Mouse (Mus musculus): ENCODE data around the gene Nmnat2.

Nmnat2 gene

DNA sequence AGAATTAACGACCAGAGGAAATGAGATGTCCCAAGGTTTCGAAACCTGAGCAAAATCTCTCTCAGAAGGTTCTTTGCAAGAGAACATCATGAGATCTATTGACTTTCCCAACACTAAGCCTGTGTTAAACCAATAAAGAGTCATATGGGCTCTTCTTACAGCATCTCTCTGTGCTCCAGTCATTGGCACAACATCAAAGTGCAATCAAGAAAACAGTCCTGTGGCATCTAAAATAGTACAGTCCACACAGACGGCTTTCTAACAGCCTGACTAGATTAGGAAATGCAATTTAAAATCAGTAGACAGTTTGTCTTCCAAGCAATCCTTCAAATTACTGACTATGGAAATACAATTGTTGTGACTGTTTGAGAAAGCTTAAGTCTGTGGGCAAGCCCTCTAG lies 32.2 kb downstream of the Nmnat2 start:
- DNase-seq (ENCODE audit: low read depth, low spot score) = no peak

GRCm38 (mm10) chr1:152990067-152990466 lies 35.3 kb downstream of the Nmnat2 start:
- no peak for DNase-seq (ENCODE audit: low read depth, low spot score)

DNA sequence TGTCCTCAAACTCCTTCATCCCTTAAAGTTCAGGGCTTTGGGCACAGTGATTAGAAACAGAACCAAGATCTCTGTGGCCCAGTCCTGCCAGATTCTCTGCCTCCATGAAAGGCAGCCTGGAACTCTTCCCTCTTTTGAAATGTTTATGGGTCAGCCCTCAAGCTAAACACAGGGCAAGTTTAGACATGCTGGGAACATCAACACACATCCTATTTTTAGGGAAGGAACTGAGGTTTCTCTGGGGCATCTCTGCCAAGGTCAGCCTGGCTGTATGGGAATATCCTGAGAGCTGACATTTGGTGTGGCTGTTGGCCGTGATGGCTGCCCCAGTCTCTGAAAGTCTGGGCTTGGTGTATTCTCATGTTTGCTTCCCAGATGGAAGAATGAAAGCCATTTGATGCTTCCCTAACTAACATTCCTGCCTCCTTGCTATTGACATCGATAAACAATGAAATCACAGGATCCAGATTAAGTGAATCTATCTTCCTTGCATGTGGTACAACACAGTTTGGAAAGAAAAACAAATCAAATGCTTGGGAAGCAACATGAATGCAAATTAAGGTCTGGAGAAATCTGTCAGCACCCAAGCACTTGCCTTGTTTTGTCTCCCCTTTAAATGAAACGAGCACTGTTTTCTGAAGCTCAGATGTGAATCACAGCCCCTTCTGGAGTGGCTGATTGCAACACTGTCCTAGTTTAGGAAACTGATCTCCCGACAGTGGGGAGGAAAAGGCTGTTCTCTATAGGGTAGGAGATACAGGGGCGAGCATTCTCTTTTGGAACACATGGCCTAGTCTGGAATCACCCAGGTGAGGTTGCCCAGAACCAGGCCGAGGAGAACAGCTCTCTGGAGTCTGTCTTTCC lies 37.7 kb downstream of the Nmnat2 start:
- DNase-seq (ENCODE audit: low read depth, low spot score) = no peak

GRCm38 (mm10) chr1:152993803-152994202 lies 39.0 kb downstream of the Nmnat2 start:
- no peak for DNase-seq (ENCODE audit: low read depth, low spot score)

DNA sequence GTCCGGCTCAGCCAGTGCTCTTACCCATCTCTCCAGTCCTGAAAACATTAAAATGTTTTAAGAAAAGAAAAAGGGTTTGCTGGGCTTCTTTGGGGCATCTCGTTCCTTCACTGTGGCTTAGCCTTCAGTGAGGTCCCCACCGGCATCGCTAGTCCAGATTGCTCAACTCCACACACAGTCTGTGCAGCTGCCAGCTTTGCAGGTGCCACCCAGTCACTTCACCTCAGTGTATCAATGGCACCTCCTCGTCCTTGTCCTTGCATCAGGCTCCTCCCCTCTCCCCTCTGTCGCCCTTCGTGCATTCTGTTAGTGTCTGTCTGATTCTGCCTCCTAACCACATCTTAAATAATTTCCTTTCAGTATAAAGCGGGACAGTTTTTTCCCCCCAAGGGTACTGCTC lies 45.2 kb downstream of the Nmnat2 start:
- DNase-seq (ENCODE audit: low read depth, low spot score) = no peak

- no peak for DNase-seq (ENCODE audit: low read depth, low spot score)
Measured at GRCm38 (mm10) chr1:153000486-153001228, 45.9 kb downstream of the Nmnat2 start.

GRCm38 (mm10) chr1:153002295-153003050 lies 47.7 kb downstream of the Nmnat2 start:
- no peak for DNase-seq (ENCODE audit: low read depth, low spot score)

GRCm38 (mm10) chr1:153004472-153004871 lies 49.7 kb downstream of the Nmnat2 start:
- DNase-seq (ENCODE audit: low read depth, low spot score) = no peak

GRCm38 (mm10) chr1:153006054-153006453 lies 51.3 kb downstream of the Nmnat2 start:
- DNase-seq (ENCODE audit: low read depth, low spot score) = no peak

GRCm38 (mm10) chr1:153006761-153007160 lies 52.0 kb downstream of the Nmnat2 start:
- DNase-seq (ENCODE audit: low read depth, low spot score) = no peak

DNA sequence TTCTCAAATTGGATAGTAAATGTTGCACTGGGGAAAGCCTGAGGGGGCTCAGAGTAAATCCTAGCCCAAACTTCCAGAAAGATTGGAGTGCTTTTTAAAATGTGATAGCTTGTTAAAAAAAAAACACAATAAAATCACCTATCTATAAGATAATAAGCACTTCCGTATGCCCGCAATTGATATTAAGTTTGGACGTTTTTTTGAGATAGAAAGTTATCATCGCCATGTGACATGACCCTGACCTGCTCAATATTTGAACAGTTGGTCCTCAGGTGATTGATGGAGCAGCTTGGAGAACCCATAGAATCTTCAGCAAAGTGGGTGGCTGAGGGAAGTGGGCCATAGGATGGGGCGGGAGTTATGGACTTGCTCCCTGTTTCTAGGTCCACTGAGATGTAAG lies 52.5 kb downstream of the Nmnat2 start:
- DNase-seq (ENCODE audit: low read depth, low spot score) = no peak

GRCm38 (mm10) chr1:153007824-153008223 lies 53.0 kb downstream of the Nmnat2 start:
- no peak for DNase-seq (ENCODE audit: low read depth, low spot score)

GRCm38 (mm10) chr1:153009338-153009737 lies 54.5 kb downstream of the Nmnat2 start:
- no peak for DNase-seq (ENCODE audit: low read depth, low spot score)

- DNase-seq (ENCODE audit: low read depth, low spot score) = no peak
Measured at GRCm38 (mm10) chr1:153010353-153011351, 55.9 kb downstream of the Nmnat2 start.

DNA sequence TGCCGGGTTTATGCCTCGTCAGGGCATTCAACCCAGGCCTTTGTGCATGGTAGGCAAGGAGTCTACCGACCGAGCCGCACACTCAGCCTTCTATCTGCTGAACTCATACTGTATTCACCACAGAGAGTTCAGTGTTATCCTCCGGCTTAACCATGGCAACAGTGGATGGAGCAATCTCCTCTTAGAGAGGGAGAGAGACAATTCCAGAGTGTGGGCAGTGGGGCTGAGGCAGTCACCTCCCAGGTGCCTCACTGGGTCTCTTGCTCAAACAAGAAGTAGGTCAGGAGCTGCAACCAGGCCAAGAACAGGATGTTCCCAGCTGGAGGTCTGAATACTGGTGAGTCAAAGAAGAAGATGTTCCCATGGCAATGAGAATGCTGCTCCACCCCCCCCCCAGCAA lies 56.8 kb downstream of the Nmnat2 start:
- DNase-seq (ENCODE audit: low read depth, low spot score) = no peak

DNA sequence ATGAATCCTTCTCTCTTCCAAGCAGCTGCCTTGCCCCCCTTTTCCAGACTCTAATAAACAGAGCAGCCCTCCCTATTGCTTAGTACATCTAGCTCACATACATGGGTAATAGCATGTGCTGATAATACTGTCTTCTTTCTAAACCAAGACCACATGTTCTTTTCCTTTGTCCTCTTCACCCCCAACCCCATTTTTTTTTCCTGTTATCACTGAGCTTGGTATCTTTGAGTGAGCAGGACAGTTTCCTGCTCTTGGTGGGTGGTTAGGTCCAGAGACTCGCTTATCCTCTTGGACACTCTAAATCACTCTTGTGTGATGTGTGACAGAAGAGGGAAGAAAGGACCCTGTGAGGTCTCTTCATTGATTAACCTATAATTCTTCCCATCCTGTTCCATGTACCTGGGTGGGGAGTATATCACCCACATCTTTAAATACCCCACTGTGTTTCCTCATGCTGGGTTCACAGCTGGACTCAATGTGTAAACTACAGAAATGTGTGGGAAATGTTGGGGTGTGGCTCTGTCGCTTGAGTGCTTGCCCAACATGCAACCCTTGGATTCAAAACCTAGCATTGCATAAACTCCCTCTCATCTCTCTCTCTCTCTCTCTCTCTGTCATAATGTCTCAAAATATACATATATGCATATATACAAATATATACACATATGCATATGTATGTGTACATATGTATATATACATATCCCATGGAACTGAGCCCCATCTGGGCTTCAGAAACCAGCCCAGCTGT lies 58.9 kb downstream of the Nmnat2 start:
- DNase-seq (ENCODE audit: low read depth, low spot score) = no peak

DNA sequence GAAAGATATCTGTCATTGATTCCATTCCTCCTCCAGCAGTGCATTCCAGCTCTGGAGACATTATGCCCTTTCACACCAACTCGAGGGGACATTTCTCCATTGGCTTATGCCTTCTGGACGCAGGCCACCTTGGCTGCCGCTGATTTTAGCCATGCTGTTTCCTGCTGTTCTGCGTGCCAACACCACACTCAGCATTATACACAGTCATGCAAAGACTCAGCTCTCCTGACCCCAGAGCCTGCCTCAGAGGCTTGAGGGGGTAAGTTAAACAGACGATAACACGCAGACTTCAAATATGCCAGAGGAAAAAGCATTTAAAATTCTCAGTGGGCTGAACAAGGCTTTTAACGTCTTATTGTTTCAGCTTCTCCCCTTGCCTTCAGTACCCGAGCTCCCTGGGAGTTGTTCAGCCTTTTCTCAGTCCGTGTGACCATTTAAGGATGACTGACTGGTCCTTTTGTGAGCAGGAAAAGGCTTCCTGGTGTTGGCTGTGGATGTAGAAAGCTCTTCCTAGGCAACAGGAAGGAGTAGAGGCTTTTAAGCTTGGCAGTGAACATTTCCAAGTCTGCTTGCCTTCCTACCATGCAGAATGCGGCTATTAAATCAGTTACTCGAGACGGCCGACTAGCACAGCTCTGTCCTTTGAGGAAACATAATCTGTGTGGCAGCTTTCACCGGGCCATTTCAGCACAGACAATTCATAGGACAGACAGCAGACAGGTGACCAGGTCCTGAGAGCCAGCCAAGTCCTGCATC lies 59.8 kb downstream of the Nmnat2 start:
- no peak for DNase-seq (ENCODE audit: low read depth, low spot score)

DNA sequence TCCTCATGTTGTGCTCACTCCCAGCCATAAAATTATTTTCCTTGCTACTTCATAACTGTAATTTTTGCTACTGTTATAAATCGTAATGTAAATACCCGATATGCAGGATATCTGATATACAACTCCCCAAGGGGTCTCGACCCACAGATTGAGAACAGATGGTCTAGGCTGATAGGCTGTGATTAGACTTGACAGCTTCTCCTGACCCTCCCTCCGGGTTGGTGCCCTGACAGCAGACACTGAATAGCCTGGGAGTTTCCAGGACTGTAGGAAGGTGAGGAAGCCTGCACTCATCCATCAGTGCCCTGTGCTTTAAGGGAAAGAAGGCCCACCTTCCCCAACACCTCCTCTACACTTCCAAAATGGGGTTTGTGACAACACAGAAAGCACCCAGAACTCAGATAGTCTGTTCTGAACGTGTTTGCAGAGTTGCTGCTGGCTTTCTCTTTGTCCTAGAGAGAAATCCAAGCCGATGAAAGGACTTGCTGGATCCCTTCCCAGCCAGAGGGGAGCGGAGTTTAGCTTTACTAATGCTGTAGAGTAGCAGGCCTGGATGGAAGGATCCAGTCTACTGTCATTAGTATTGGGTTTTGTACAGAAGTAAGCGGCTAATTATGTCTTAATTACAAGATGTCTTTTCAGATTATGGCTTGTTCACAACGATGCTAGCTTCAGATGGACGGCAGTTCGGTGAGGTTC lies 61.8 kb downstream of the Nmnat2 start:
- no peak for DNase-seq (ENCODE audit: low read depth, low spot score)

DNA sequence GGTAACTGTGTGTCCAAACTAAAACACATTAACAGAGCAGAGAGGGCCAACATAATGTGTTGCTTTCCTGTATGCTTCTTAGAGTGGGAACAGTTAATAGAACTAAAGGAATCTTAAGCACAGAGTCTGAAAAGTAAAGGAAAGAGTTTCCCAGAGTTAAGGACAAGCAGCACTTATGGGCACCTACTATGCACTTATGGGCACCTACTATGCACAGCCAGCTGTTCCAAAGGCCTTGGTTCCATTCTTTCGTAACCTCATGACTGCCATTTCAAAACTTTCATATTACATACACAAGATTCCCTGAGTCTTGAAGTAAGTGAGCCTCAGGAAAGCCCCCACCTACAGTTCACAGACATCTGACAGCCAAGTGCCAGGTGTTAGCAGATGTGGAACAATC lies 64.3 kb downstream of the Nmnat2 start:
- no peak for DNase-seq (ENCODE audit: low read depth, low spot score)

Data from CD4-positive, CD25-positive, alpha-beta regulatory T cell, adult 2 months (primary cell).